Mouse (Mus musculus) monocyte, adult 59 days (primary cell): ENCODE measurements around the gene Tinag. TPM values are rescaled to one million over a fixed set of nuclear protein-coding genes. Genes with fewer than 3 reads are reported as not detected.

Experiments used
- total RNA-seq, 2 experiments: library from RNA; stranded (reverse); gene quantifications; one replicate each; pipeline ENCODE4 v1.2.4; 2023

The Tinag gene
- total RNA-seq: not detected

GRCm38 (mm10) chr9:77045585-77045984 is at the start of gene Tinag:
TSS of gene Tinag (minus strand) at chr9:77045794.

